Mouse (Mus musculus) ovary, adult 18-20 months (tissue): ENCODE results near the gene Pan3.

ENCODE experiments used
- DNase-seq: peaks from one replicate; pipeline ENCODE4 v3.0.0; 2022; ENCODE audit warnings: low spot score, mixed read lengths

Gene Pan3

DNA sequence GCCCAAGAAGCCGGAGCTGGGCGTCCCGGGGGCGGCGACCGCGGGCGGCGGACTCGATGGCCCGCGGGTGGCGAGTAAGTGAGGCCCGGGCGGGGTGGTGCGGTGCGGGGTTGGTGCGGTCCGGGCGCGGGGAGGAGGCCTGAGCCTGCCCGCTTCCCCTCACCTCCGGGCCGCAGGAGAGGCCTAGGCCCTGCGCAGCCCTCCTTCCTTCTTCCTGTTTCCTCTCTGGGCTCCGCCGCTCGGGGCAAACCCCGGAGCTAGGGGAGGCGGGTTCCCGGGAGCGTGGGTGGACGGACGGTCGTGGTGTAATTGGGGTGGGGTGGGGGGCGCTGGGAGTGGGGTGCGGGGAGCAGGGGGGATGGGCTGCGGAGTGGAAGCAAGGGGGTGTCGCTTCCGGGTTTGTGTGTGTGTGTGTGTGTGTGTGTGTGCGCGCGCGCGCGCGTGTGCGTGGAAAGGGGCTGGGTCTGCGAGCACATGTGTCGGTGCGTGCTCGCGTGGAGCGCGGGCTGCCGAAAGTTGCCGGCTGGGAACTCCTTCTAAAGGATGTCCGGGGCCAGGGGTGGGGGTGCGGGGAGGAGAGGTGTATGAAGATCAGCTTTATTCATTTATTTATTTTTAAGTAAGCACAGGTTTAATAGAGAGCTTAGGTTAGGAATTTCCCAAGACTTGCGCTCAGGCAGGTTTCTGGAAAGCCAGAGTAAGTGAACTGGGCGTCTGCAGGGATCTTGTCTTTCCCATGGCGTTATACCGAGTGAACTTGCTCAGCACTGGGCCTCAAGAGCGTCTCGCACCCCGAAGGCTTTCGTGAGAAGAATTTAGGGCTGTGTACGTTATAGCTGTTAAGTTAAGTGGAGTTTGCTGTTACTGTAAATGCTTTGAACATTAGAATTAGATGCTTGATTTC, 1.2 kb downstream of the Pan3 start:
- DNase-seq = peak; percentile 37

DNA sequence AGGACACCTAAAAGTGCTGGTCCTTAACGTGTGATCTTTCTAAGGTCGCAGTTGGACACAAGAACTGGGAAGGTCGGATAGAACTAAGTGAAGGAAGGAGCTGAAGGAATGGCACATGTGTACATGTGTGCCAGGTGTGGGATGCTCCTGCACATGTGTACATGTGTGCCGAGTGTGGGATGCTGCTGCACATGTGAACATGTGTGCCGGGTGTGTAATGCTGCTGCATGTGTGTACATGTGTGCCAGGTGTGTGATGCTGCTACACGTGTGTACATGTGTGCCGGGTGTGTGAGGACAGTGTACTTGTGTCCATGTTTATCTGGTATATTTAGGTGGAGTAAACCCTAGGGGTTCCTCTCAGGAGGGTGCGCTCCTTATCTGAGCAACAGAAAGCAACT, 3.0 kb downstream of the Pan3 start:
- DNase-seq = no peak

- DNase-seq = no peak
These were observed 5.3 kb downstream of the Pan3 start for GRCm38 (mm10) chr5:147435224-147435623.

DNA sequence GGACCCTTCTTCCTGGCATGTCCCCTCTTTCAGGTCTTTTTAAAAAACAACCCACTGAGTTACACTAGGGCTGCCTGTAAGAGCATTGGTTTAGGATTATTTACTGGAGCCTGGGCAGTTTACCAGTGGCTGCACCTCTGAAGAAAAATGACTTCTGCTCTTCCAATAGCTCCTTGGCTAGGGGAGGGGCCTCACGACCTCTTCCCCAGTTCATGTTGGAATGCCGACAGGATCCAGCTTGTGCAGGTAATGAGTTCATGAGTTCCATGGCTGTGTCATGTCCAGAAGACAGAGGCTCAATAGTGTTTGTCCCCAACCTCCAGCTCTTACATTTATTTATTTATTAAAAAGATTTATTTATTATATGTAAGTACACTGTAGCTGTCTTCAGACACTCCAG, 5.8 kb downstream of the Pan3 start:
- no peak for DNase-seq

DNA sequence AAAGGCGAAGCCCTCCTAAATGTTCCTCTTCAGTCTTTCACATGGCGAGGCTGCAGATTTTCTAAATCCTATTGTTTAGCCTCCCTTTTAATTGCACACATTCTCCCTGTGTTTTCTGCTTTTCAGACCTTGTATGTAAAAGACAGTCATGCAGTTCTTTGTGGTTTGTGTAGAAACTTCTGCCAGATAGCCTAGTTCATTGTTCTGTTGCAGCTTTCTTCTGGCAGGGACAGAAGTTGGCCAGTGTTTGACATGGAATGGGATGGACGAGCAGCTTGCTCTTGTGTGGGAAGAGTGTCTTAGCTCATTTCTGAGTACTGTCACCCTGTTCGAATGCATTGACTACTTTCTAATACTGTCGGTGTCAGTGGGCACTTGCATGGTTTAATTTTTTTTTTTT, 6.5 kb downstream of the Pan3 start:
- DNase-seq = no peak

GRCm38 (mm10) chr5:147440996-147441507, 11.1 kb downstream of the Pan3 start:
- no peak for DNase-seq

- no peak for DNase-seq
These were observed 12.0 kb downstream of the Pan3 start for GRCm38 (mm10) chr5:147441979-147442378.

DNA sequence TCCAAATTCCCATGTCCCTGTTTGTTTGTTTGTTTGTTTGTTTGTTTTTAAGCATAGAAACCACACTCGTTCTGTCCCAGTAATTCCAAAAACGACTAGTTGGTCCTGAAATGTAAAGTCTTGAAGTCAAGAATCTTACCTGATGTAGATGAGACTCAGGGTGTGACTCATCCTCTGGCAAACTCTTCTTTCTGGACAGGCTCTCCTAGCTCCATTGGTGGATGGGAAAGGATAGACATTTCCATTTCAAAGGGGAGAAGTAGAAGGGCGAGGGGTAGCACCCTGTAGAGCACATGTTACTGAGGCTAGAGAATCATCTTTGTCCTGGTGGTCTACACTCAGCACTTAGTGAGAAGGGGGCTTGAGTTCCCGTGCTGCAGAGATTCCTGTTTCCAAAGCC, 12.8 kb downstream of the Pan3 start:
- no peak for DNase-seq

DNA sequence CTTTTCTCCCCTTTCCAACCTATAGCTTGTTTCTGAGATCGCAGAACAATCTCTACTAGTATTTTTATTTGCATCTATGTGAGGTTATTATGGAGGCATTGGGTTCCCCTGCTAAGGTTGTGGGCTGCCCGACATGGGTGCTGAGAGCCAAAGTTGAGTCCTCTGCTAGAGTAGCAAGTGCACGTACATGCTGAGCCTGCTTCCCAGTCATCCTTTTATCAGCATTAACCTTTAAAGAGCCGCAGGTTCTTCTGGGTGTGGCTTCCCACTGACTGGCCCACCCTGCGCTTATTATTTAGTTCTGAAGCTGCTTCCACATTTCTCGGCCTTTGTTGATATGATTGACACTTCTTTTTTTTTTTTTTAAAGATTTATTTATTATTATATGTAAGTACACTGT, 14.3 kb downstream of the Pan3 start:
- DNase-seq = no peak

DNA sequence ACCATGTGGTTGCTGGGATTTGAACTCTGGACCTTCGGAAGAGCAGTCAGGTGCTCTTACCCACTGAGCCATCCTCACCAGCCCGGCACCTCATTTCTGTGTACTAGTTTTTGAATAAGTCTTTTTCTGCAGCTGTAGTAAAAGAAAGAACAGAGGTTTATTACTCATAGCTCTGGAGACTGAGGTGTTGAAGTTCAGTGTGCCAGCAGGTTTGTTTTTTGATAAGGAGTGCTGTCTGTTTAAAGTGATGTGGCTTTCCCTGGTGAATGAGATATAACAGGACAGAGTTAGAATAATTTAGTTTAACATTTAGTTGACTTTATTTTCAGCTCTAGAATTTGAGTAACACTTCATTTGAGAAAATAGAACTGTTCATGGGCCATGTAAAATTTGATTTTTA, 14.8 kb downstream of the Pan3 start:
- DNase-seq = no peak

DNA sequence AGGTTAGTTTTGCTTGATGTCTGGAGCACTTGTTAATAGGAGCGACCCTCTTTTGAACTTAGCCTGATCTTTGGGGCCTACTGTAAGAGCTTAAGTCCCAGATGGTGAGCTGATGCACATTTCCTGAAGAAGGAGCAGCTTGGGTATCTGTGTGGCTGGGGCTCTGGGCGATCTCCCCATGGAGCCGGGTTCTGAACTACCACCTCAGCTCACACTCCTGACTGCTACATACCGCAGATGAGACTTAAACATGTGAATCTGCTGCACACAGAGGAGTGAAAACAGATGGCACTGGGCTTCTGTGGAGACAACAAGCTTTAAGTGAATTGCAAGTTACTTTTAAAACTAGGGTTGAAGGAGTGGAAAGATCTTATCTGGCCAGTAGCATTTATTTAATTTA, 15.3 kb downstream of the Pan3 start:
- no peak for DNase-seq

DNA sequence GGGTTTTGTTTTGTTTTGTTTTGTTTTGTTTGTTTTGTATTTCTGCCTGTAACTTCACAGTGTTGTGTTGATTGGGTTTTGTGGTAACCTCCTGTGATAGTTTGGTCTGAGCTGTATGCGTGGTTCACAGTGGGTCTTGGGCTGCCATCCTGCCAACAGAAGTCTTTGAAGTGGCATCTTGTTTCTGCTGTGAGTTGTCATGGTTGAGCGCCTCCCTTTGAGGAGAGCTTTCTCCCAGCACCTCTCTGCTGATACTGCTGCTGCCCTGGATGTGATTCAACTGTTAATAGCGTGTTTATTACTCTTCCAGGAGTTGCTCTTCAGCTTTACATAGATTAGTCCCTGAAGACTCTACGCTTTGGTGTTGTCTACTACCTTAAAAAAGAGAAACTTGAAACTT, 18.6 kb downstream of the Pan3 start:
- DNase-seq = no peak

DNA sequence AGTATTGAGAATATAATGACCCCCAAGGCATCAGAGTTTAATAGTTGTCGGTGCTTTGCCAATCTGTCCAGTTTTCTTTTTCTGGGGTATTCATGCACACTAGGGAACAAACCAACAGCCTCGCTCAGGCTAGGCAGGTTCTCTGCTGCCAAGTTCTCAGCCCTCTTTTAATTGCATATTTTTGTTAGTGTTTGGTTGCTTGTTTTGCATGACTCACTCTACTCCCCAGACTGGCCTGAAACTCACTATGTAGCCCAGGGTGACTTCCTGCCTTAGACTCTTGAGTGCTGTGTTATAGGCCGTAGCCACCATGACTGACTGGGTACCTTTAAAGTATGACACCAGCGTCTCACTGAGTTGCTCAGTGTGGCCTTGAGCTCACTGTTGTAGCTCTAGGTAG, 19.0 kb downstream of the Pan3 start:
- no peak for DNase-seq

DNA sequence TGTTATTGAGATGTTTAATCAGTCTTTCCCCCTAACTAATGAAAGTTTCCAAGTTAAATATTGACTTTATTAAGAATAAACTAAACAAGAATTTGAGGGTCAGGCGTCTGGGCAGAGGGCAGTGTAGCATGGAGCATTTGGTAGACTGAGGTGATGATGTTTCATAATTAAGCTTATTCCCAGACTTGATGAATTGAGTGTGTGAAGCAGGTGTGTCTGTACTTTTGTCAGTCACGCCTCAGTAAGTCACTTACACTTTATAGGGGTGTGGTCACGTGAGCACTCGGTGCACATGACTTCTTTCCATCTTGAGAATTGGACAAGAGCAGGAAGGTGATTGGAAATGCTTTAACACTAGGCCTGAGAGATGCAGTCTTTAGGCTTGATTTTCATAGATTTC, 26.5 kb downstream of the Pan3 start:
- DNase-seq = no peak

DNA sequence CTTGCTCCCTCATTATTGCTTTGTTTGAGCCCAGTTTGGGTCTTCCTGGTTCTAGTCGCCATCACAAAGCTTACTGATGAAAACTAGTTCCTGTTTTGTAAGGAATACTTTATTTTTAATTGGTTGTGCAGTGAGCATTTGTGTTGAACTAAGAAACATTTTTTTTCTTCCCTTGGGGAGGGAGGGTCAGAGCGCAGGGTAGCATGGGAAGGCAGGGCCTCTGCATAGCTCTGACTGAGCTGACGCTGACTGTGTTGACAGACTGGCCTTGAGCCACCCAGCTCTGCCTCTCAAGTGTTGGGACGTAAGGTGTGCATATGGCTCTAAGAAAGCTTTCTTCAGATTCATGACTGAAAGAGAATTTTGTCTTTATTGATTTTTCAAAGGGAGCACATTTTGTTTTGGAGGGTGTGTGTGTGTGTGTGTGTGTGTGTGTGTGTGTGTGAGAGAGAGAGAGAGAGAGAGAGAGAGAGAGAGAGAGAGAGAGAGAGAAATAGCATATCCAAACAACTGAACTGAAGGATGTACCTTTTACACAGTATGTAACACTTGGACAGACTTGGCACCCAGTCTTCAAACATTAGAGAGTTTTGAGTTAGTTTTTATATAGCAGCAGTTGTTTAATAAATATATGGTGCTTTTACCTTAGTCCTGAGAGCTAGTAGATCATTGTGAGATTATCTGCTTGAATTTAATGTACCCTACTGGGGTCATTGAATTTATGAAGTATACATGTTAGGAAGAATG, 30.0 kb downstream of the Pan3 start:
- DNase-seq = no peak

DNA sequence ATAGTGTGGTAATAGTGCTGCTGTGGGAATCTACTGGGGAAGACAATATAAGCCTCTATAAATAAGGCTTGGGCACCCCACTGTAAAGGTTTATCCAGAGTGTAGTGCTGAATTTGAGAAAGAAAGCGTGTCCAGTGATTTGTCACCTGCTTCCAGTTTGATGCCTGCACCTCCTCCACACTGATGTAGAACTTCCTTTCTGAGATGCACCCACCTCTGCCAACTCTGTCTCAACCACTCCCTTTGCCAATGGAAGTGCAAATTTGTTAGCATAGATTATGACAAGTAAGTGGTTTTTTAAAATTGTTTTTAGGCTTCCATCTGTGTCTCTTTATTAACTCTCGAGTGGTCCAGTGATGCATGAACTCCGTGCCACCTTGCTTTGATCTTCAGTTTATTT, 33.3 kb downstream of the Pan3 start:
- no peak for DNase-seq

DNA sequence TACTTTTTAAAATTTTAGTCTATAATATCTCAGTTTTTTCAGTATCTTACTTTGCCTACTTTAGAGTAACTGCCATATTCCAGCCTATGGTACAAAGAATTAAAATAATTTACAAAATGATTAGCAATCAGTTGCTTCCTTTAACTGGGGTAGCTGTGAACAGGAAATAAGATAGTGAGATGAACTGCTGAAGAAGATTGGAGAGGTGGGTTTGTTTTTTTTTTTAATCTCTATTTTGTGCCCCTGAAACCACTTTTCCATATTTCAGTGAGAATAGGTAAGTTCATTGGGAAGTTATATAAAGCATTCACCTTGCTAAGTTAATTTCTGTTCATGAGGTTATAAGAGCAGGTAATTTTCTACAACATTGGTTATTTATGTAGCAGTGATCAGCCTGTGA, 36.4 kb downstream of the Pan3 start:
- no peak for DNase-seq

GRCm38 (mm10) chr5:147471163-147471562, 41.2 kb downstream of the Pan3 start:
- DNase-seq = no peak

GRCm38 (mm10) chr5:147473071-147473470, 43.1 kb downstream of the Pan3 start:
- no peak for DNase-seq

DNA sequence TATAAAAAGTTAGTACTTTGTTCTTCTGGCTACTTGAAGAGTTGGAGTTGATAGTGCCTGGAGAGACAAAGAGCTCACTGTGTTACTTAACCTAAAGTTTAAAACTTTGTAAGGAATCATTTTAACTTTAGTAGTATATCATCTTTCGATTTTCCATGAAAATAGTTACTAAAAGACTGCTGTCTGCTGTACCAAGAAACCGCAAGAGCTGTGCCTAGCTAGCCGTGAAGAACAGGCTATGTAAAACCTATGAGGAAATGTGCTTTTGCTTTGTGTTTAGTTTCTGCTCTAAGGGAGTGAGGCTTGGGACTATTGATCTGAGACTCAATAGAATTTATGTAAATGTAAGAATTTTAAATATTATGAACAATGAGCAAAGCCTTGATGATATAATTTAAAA, 43.9 kb downstream of the Pan3 start:
- DNase-seq = no peak

DNA sequence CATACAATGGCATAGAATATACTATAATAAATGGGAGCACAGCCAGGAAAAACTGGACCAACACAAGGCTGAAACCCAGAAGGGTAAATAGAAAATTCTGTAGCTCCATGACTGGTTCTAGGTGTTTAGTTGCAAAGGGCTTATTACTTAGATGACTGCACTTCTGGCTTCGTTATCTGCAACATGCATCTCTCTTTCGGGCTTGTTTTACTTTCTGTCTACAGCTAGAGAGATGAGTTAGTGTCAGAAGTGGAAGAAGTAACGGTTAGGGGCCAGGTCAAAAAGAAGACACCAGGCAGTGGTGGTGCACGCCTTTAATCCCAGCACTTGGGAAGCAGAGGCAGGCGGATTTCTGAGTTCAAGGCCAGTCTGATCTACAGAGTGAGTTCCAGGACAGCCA, 46.1 kb downstream of the Pan3 start:
- no peak for DNase-seq

DNA sequence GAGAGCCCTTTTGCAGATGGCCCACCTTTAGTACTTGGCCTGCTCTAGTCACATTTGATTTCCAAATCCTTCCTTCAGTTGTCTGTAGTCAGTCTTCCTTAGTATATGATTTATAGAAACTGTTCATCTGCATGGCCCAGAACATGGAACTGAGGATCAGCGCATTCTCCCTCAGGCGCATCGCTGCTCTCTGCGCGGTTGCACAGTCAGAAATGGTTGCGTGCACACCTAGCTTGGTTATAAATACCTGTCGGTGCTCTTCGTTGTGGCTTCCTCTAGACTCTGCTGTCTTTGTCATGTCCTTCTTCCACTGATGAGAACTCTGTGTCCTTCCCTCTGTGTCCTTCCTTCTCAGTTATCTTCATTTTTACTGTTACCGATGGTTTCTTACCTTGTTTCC, 47.1 kb downstream of the Pan3 start:
- no peak for DNase-seq

DNA sequence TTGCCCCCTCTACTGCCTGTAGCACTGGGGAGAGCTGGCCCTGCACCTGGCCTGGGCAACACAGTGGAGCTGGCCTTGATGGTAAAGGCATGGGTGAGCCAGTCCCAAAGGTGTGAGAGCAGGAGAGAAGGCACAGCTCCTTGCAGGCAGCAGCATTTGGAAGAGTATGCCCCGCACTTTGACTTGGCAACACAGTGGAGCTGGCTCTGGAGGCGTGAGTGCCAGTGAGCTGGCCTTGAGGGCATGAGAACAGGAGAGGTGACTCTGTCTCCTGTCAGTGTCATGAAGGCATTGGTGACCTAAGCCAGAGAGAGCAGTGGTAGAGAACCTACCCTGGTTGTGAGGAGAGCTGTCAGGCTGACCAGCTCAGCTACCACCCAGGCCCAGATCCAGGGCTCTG, 49.4 kb downstream of the Pan3 start:
- no peak for DNase-seq
